Mouse (Mus musculus): ENCODE results near the gene Nccrp1. TPM values are rescaled to one million over a fixed set of nuclear protein-coding genes. Genes with fewer than 3 reads are reported as not detected.

The Nccrp1 gene
- polyA plus RNA-seq, 1 experiment from 2014 or later, result not detected

DNA sequence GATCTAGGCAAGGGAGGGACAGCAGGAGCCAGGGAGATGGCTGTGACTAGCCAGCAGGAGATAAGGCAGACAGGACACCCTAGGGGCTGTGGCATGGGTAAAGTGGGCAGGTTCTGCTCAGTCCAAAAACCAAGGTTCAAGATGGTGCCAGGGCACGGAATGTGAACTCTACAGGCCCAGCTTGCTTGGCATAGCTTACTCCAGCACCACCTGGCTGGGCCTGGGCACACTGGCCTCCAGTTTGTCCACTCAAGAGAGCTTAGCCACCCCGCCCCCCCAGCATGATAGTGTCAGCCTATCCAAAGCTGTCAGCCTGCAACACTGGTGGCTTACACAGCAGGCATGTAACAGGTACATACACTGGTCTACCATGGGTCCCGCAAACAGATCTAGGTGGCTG, 26.2 kb upstream of the Nccrp1 start:
- no peak overlapping the region for H3K4me3 ChIP-seq (ENCODE audit: low read length)
- WGBS, result 93% methylated on average over 3 of the region's 3 CpGs
- H3K27me3 ChIP-seq (ENCODE audit: control insufficient read depth, insufficient read depth, low read length), result no peaks in the 10 kb centered on the region
- H3K9me3 ChIP-seq (replicated peaks; ENCODE audit: control insufficient read depth, low read length), result no peaks in the 10 kb centered on the region
- no peaks in the 10 kb centered on the region for H3K36me3 ChIP-seq (ENCODE audit: control insufficient read depth, insufficient read depth)
- no peak overlapping the region for H3K27ac ChIP-seq (ENCODE audit: low read length)
- H3K4me2 ChIP-seq (ENCODE audit: low read depth, low read length), result no peak overlapping the region
- H3K4me1 ChIP-seq (ENCODE audit: control insufficient read depth, insufficient read depth, low read length), result peaks cover 56% of the 10 kb centered on the region
- no peak overlapping the region; the same call in 1 of the 2 replicates for H3K9ac ChIP-seq (ENCODE audit: low read length)
- ATAC-seq (replicated peaks; ENCODE audit: extremely low read depth, insufficient read depth, low FRiP score), result no peak

DNA sequence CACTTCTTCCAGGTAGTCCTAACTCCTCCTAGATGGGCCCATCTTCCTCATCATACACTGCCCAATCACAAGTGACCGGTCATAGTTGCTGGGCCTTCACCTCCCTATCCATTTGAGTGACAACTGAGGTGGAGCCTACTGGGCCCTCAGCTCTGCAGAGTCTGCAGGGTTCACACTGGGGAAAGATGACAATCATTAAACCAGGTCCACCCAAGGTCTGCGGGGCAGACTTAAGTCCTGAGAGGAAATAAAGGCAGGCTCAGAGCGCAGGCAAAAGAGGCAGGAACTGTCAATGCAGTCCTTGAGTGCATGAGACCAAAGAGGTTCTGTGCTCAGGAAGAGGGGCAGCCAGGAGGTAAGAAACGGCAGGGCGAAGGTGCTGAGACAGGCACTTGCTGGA, 25.6 kb upstream of the Nccrp1 start:
- Histone ChIP-seq H3K4me1 (ENCODE audit: control insufficient read depth, insufficient read depth, low read length) (peaks cover 50% of the 10 kb centered on the region), H3K9me3 (replicated peaks; ENCODE audit: control insufficient read depth, low read length) (no peaks in the 10 kb centered on the region), H3K4me2 (ENCODE audit: low read depth, low read length) (no peak overlapping the region), H3K27me3 (ENCODE audit: control insufficient read depth, insufficient read depth, low read length) (no peaks in the 10 kb centered on the region), H3K36me3 (ENCODE audit: control insufficient read depth, insufficient read depth) (peaks cover 2% of the 10 kb centered on the region), H3K27ac (ENCODE audit: low read length) (no peak overlapping the region), H3K9ac (ENCODE audit: low read length) (no peak overlapping the region; the same call in 1 of the 2 replicates), H3K4me3 (ENCODE audit: low read length) (no peak overlapping the region)
- WGBS, result 75% methylated on average over 5 of the region's 5 CpGs
- ATAC-seq (replicated peaks; ENCODE audit: extremely low read depth, insufficient read depth, low FRiP score), result no peak

DNA sequence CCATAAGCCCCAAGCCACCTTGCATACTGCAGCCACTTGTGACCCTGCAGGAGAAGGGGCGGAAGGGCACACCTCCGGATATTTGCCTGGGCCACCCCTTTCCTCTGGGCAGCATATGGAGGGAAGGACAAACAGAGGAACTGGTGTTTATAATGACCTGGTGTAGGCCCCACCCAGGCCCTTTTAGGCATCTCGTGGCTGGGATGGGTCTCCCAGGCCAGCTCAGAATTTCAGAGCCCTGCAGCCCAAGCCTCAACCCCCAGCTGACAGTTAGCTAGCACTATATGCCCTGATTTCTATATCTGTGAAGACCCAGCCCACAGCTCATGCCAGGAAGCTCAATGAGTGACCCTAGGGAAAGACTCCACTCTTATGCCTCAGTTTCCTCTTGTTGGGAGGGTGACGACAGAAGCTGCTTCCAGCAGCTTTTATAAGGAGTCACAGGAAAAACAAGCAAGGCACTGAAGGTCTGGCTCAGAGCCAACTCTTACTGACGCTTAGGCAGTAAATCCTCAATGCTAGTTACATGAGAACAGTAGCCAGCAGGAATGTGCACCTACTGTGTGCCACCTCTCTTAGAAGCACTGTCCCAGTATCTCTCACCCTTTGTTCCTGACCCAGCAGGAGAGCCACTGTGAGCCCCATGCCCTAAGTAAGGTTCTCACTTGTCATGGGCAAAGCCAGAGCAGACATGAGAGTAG, 24.1 kb upstream of the Nccrp1 start:
- no peak for ATAC-seq (replicated peaks; ENCODE audit: extremely low read depth, insufficient read depth, low FRiP score)
- Histone ChIP-seq H3K4me3 (ENCODE audit: low read length) (no peak overlapping the region), H3K9me3 (replicated peaks; ENCODE audit: control insufficient read depth, low read length) (no peaks in the 10 kb centered on the region), H3K27me3 (ENCODE audit: control insufficient read depth, insufficient read depth, low read length) (no peaks in the 10 kb centered on the region), H3K4me1 (ENCODE audit: control insufficient read depth, insufficient read depth, low read length) (peaks cover 35% of the 10 kb centered on the region), H3K9ac (ENCODE audit: low read length) (peak overlapping the region; percentile 45), H3K36me3 (ENCODE audit: control insufficient read depth, insufficient read depth) (peaks cover 11% of the 10 kb centered on the region), H3K27ac (ENCODE audit: low read length) (peak overlapping the region; percentile 47), H3K4me2 (ENCODE audit: low read depth, low read length) (no peak overlapping the region)
- WGBS, result 34% methylated on average over 5 of the region's 5 CpGs

DNA sequence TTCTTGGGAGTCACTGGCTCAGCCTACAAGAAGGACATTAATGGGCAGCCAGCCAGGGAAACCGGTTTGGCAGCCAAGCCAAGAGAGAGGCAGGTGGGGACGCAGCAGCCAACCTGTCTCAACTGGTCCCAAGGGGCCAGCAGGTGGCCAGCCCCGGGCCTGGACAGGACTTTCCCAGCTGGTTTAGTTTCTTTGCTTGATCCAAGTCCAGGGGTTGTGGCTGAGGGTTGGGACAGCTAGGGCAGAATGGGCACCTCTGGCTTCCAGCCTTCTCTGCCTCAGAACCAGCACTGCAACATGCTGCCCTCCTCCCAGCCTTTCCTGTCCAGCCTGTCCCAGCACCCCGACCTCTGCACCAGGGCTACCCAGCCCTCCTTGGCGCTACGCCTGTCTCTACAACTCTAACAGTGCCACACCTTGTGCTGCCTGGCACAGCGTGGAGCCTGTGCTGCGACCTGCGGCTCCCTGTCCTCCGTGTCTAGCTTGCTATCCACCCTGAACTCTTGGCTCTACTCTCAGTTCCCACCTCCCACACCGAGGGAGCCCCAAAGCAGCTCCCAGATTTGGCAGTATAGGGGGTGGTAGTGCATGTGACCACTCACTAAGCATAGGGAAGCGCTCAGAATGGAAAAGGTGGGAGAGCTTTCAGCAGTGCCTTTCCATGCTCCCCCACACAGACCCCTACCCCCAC, 23.4 kb upstream of the Nccrp1 start:
- WGBS, result 59% methylated on average over 12 of the region's 12 CpGs
- H3K27me3 ChIP-seq (ENCODE audit: control insufficient read depth, insufficient read depth, low read length), result no peaks in the 10 kb centered on the region
- H3K27ac ChIP-seq (ENCODE audit: low read length), result peak overlapping the region; percentile 47
- H3K4me2 ChIP-seq (ENCODE audit: low read depth, low read length), result no peak overlapping the region
- H3K4me1 ChIP-seq (ENCODE audit: control insufficient read depth, insufficient read depth, low read length), result peaks cover 32% of the 10 kb centered on the region
- peaks cover 13% of the 10 kb centered on the region for H3K36me3 ChIP-seq (ENCODE audit: control insufficient read depth, insufficient read depth)
- no peak overlapping the region for H3K4me3 ChIP-seq (ENCODE audit: low read length)
- no peaks in the 10 kb centered on the region for H3K9me3 ChIP-seq (replicated peaks; ENCODE audit: control insufficient read depth, low read length)
- peak; percentile 19; the same call in 1 of the 2 replicates for ATAC-seq (replicated peaks; ENCODE audit: extremely low read depth, insufficient read depth, low FRiP score)
- peak overlapping the region; percentile 45; the same call in 1 of the 2 replicates for H3K9ac ChIP-seq (ENCODE audit: low read length)

DNA sequence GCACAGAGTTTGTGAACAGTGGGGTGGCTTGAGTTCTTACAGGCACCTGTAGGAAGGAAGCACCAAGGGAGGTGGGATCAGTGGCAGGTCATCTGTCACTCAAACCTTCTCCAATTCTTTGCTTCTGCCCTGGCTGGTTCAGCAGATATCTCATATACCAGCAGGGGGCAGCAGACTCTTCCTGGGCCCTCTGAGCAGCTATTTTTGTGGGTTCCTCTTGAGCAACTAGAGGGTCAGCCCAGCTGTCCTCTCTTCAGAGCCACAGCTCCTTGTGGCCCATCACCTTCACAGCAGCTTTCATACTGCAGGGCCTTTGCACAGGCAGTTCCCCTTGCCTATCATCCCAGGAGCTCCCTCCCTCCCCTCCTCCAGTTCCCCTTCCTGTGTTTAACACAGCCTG, 21.2 kb upstream of the Nccrp1 start:
- Histone ChIP-seq H3K9ac (ENCODE audit: low read length) (no peak overlapping the region), H3K4me2 (ENCODE audit: low read depth, low read length) (no peak overlapping the region), H3K9me3 (replicated peaks; ENCODE audit: control insufficient read depth, low read length) (no peaks in the 10 kb centered on the region), H3K27ac (ENCODE audit: low read length) (no peak overlapping the region), H3K4me1 (ENCODE audit: control insufficient read depth, insufficient read depth, low read length) (peaks cover 31% of the 10 kb centered on the region), H3K27me3 (ENCODE audit: control insufficient read depth, insufficient read depth, low read length) (no peaks in the 10 kb centered on the region), H3K4me3 (ENCODE audit: low read length) (no peak overlapping the region), H3K36me3 (ENCODE audit: control insufficient read depth, insufficient read depth) (peaks cover 18% of the 10 kb centered on the region)
- ATAC-seq (replicated peaks; ENCODE audit: extremely low read depth, insufficient read depth, low FRiP score), result no peak

DNA sequence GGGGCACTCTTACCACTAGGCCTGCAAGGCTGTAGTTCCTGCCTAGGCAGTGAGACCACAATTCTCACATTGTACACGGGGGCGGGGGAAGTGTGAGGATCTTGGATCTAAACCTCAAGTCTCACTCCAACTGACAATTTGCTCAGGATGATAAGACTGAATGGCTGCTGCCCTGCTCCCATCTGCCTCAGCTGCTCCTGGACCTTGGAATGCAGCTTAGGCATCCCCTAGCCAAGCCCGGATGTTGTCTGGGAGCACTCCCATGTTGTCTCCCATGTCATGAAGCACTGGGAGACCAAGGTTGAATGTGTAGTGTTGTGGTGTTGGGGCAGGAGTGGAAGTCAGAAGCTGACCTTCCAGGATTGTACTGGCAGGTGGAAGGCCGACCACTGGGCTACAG, 20.5 kb upstream of the Nccrp1 start:
- Histone ChIP-seq H3K9ac (ENCODE audit: low read length) (no peak overlapping the region), H3K9me3 (replicated peaks; ENCODE audit: control insufficient read depth, low read length) (no peaks in the 10 kb centered on the region), H3K27ac (ENCODE audit: low read length) (no peak overlapping the region), H3K27me3 (ENCODE audit: control insufficient read depth, insufficient read depth, low read length) (no peaks in the 10 kb centered on the region), H3K4me1 (ENCODE audit: control insufficient read depth, insufficient read depth, low read length) (peaks cover 26% of the 10 kb centered on the region), H3K4me2 (ENCODE audit: low read depth, low read length) (no peak overlapping the region), H3K36me3 (ENCODE audit: control insufficient read depth, insufficient read depth) (peaks cover 23% of the 10 kb centered on the region), H3K4me3 (ENCODE audit: low read length) (no peak overlapping the region)
- ATAC-seq (replicated peaks; ENCODE audit: extremely low read depth, insufficient read depth, low FRiP score), result no peak
- 82% methylated on average over 4 of the region's 4 CpGs for WGBS

DNA sequence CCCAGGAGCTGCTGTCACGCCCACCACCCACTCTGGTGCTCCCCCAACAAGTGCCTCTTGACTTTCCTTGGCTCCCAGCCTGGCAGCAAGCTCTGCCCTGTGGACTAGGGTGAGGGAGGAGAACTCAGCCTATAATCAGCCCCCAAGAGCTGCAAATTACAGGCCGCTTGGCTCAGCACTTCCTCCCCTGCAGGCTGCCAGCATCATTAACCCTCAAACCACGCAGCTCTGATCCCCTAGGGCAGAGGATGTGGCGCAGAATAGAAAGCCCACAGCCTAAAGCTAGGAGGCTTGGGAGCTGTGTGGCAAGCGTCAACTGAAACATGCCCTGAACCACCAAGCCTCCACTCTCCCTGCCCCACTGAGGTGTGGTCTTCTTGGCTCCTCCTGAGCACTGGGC, 18.4 kb upstream of the Nccrp1 start:
- Histone ChIP-seq H3K4me3 (ENCODE audit: low read length) (no peak overlapping the region), H3K27me3 (ENCODE audit: control insufficient read depth, insufficient read depth, low read length) (no peaks in the 10 kb centered on the region), H3K9me3 (replicated peaks; ENCODE audit: control insufficient read depth, low read length) (no peaks in the 10 kb centered on the region), H3K9ac (ENCODE audit: low read length) (no peak overlapping the region), H3K4me2 (ENCODE audit: low read depth, low read length) (no peak overlapping the region), H3K4me1 (ENCODE audit: control insufficient read depth, insufficient read depth, low read length) (peaks cover 9% of the 10 kb centered on the region), H3K36me3 (ENCODE audit: control insufficient read depth, insufficient read depth) (peaks cover 32% of the 10 kb centered on the region), H3K27ac (ENCODE audit: low read length) (peak overlapping the region; percentile 40; the same call in 1 of the 2 replicates)
- WGBS, result 71% methylated on average over 5 of the region's 5 CpGs
- ATAC-seq (replicated peaks; ENCODE audit: extremely low read depth, insufficient read depth, low FRiP score), result no peak

DNA sequence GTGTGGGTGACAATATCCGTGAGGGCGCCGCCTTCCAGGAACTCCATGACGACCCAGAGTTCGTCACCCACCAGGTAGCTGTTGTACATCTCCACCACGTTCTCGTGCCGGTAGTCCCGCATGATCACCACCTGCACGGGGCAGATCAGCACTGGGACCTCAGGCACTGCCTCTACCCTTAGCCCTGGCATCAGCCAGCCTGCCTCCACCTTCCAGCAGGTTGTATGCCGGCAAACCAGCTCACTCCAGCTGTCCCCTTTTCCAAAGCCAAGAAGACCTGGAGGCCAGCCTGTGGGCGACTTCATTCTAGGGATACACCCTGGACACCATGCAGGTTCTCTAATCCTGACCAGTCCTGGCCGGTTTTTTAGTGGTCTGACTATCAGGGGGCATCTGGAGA, 15.9 kb upstream of the Nccrp1 start:
- 94% methylated on average over 13 of the region's 13 CpGs for WGBS
- no peak overlapping the region for H3K27ac ChIP-seq (ENCODE audit: low read length)
- peaks cover 39% of the 10 kb centered on the region for H3K36me3 ChIP-seq (ENCODE audit: control insufficient read depth, insufficient read depth)
- no peaks in the 10 kb centered on the region for H3K9me3 ChIP-seq (replicated peaks; ENCODE audit: control insufficient read depth, low read length)
- ATAC-seq (replicated peaks; ENCODE audit: extremely low read depth, insufficient read depth, low FRiP score), result no peak
- no peak overlapping the region for H3K4me2 ChIP-seq (ENCODE audit: low read depth, low read length)
- no peak overlapping the region for H3K4me3 ChIP-seq (ENCODE audit: low read length)
- H3K27me3 ChIP-seq (ENCODE audit: control insufficient read depth, insufficient read depth, low read length), result no peaks in the 10 kb centered on the region
- no peak overlapping the region for H3K9ac ChIP-seq (ENCODE audit: low read length)
- peaks cover 3% of the 10 kb centered on the region; the same call in 1 of the 2 replicates for H3K4me1 ChIP-seq (ENCODE audit: control insufficient read depth, insufficient read depth, low read length)

DNA sequence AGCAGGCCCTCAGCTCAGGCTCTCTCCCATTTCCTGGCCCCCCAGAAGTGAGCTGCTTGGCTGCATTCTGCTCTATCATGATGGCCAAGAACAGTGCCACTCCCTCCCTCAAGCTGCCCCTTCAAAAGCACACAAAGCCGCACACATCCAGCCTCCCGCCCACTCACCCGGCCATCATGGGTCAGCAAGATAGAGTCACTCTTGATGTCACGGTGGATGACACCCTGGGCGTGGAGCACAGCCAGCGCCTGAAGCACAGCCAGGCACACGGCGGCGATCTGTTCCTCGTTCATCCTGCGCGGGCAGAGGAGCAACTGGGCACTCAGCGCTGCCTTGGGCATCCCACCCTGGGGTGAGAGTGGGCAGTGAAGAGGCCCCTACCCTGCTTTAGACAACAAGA, 15.3 kb upstream of the Nccrp1 start:
- no peak overlapping the region for H3K4me3 ChIP-seq (ENCODE audit: low read length)
- WGBS, result 93% methylated on average over 13 of the region's 13 CpGs
- H3K27me3 ChIP-seq (ENCODE audit: control insufficient read depth, insufficient read depth, low read length), result no peaks in the 10 kb centered on the region
- H3K27ac ChIP-seq (ENCODE audit: low read length), result no peak overlapping the region
- H3K9me3 ChIP-seq (replicated peaks; ENCODE audit: control insufficient read depth, low read length), result no peaks in the 10 kb centered on the region
- H3K4me1 ChIP-seq (ENCODE audit: control insufficient read depth, insufficient read depth, low read length), result peaks cover 6% of the 10 kb centered on the region; the same call in 1 of the 2 replicates
- no peak for ATAC-seq (replicated peaks; ENCODE audit: extremely low read depth, insufficient read depth, low FRiP score)
- H3K36me3 ChIP-seq (ENCODE audit: control insufficient read depth, insufficient read depth), result peaks cover 33% of the 10 kb centered on the region
- H3K4me2 ChIP-seq (ENCODE audit: low read depth, low read length), result no peak overlapping the region
- H3K9ac ChIP-seq (ENCODE audit: low read length), result no peak overlapping the region

Measured in heart, embryonic 16.5 days (tissue).